Mouse (Mus musculus): ENCODE measurements at regions not wholly inside any gene's neighbourhood (a gene's known extent, or its start where the extent isn't known, plus 50 kb on each side); places are given as distances from the start of the nearest gene placed in this dataset.

- no peak for TF ChIP-seq POLR2A (IDR thresholded peaks at IDR 0.05; ENCODE audit: borderline replicate concordance, extremely low read depth, low read depth, low read length)
- no peak for TF ChIP-seq CTCF (IDR thresholded peaks at IDR 0.05; ENCODE audit: insufficient read depth, low read length)
- Histone ChIP-seq H3K4me3 (replicated peaks; ENCODE audit: extremely low read depth, low read depth, low read length) (no peak overlapping the region), H3K4me1 (ENCODE audit: control insufficient read depth, insufficient read depth, low read length) (no peaks in the 10 kb centered on the region)
- WGBS = 55% methylated on average over 2 of the region's 2 CpGs
- DNase-seq = no peak
Observed at GRCm38 (mm10) chr6:81562260-81562659, 361.2 kb upstream of the Gcfc2 start.

GRCm38 (mm10) chr6:81563192-81563591, 360.3 kb upstream of the Gcfc2 start:
- H3K4me1 ChIP-seq (ENCODE audit: control insufficient read depth, insufficient read depth, low read length) = no peaks in the 10 kb centered on the region
- H3K4me3 ChIP-seq (replicated peaks; ENCODE audit: extremely low read depth, low read depth, low read length) = no peak overlapping the region
- 65% methylated on average over 2 of the region's 2 CpGs for WGBS
- no peak for DNase-seq
- TF ChIP-seq CTCF (IDR thresholded peaks at IDR 0.05; ENCODE audit: insufficient read depth, low read length) = no peak
- TF ChIP-seq POLR2A (IDR thresholded peaks at IDR 0.05; ENCODE audit: borderline replicate concordance, extremely low read depth, low read depth, low read length) = no peak

- Histone ChIP-seq H3K4me3 (replicated peaks; ENCODE audit: extremely low read depth, low read depth, low read length) (no peak overlapping the region), H3K4me1 (ENCODE audit: control insufficient read depth, insufficient read depth, low read length) (no peaks in the 10 kb centered on the region)
- TF ChIP-seq CTCF (IDR thresholded peaks at IDR 0.05; ENCODE audit: insufficient read depth, low read length) (no peak), POLR2A (IDR thresholded peaks at IDR 0.05; ENCODE audit: borderline replicate concordance, extremely low read depth, low read depth, low read length) (no peak)
- no peak for DNase-seq
- WGBS = 54% methylated on average over 1 of the region's 1 CpGs
Observed at GRCm38 (mm10) chr6:81564295-81564694, 359.2 kb upstream of the Gcfc2 start.

- no peak for TF ChIP-seq CTCF (IDR thresholded peaks at IDR 0.05; ENCODE audit: insufficient read depth, low read length)
- no peak for TF ChIP-seq POLR2A (IDR thresholded peaks at IDR 0.05; ENCODE audit: borderline replicate concordance, extremely low read depth, low read depth, low read length)
- 90% methylated on average over 1 of the region's 1 CpGs for WGBS
- DNase-seq = no peak
Observed at GRCm38 (mm10) chr6:81586441-81587117, 336.9 kb upstream of the Gcfc2 start.

GRCm38 (mm10) chr6:81589727-81590126, 333.7 kb upstream of the Gcfc2 start:
- Histone ChIP-seq H3K4me3 (replicated peaks; ENCODE audit: extremely low read depth, low read depth, low read length) (no peak overlapping the region), H3K4me1 (ENCODE audit: control insufficient read depth, insufficient read depth, low read length) (no peaks in the 10 kb centered on the region)
- 69% methylated on average over 10 of the region's 10 CpGs for WGBS
- TF ChIP-seq POLR2A (IDR thresholded peaks at IDR 0.05; ENCODE audit: borderline replicate concordance, extremely low read depth, low read depth, low read length) (no peak), CTCF (IDR thresholded peaks at IDR 0.05; ENCODE audit: insufficient read depth, low read length) (no peak)
- DNase-seq = no peak

More at GRCm38 (mm10) chr6:81586441-81587117, 336.9 kb upstream of the Gcfc2 start:
- Histone ChIP-seq H3K4me3 (replicated peaks; ENCODE audit: extremely low read depth, low read depth, low read length) (no peak overlapping the region), H3K4me1 (ENCODE audit: control insufficient read depth, insufficient read depth, low read length) (no peaks in the 10 kb centered on the region)

GRCm38 (mm10) chr6:81595926-81596325, 327.5 kb upstream of the Gcfc2 start:
- WGBS = 75% methylated on average over 2 of the region's 2 CpGs
- DNase-seq = no peak
- Histone ChIP-seq H3K4me1 (ENCODE audit: control insufficient read depth, insufficient read depth, low read length) (no peaks in the 10 kb centered on the region), H3K4me3 (replicated peaks; ENCODE audit: extremely low read depth, low read depth, low read length) (no peak overlapping the region)
- no peak for TF ChIP-seq CTCF (IDR thresholded peaks at IDR 0.05; ENCODE audit: insufficient read depth, low read length)

GRCm38 (mm10) chr6:81608637-81609036, 314.8 kb upstream of the Gcfc2 start:
- H3K4me3 ChIP-seq (replicated peaks; ENCODE audit: extremely low read depth, low read depth, low read length) = no peak overlapping the region
- TF ChIP-seq POLR2A (IDR thresholded peaks at IDR 0.05; ENCODE audit: borderline replicate concordance, extremely low read depth, low read depth, low read length) = no peak
- no peak for TF ChIP-seq CTCF (IDR thresholded peaks at IDR 0.05; ENCODE audit: insufficient read depth, low read length)
- no peaks in the 10 kb centered on the region for H3K4me1 ChIP-seq (ENCODE audit: control insufficient read depth, insufficient read depth, low read length)
- WGBS = 30% methylated on average over 1 of the region's 1 CpGs
- DNase-seq = peak; percentile 6

- DNase-seq = no peak
- no peak overlapping the region for H3K4me3 ChIP-seq (replicated peaks; ENCODE audit: extremely low read depth, low read depth, low read length)
- no peak for TF ChIP-seq CTCF (IDR thresholded peaks at IDR 0.05; ENCODE audit: insufficient read depth, low read length)
- no peak for TF ChIP-seq POLR2A (IDR thresholded peaks at IDR 0.05; ENCODE audit: borderline replicate concordance, extremely low read depth, low read depth, low read length)
- no peaks in the 10 kb centered on the region for H3K4me1 ChIP-seq (ENCODE audit: control insufficient read depth, insufficient read depth, low read length)
- 73% methylated on average over 6 of the region's 6 CpGs for WGBS
Observed at GRCm38 (mm10) chr6:81611980-81612379, 311.5 kb upstream of the Gcfc2 start.

GRCm38 (mm10) chr6:81618018-81618417, 305.5 kb upstream of the Gcfc2 start:
- DNase-seq = no peak
- no peaks in the 10 kb centered on the region for H3K4me1 ChIP-seq (ENCODE audit: control insufficient read depth, insufficient read depth, low read length)
- TF ChIP-seq POLR2A (IDR thresholded peaks at IDR 0.05; ENCODE audit: borderline replicate concordance, extremely low read depth, low read depth, low read length) = no peak
- TF ChIP-seq CTCF (IDR thresholded peaks at IDR 0.05; ENCODE audit: insufficient read depth, low read length) = no peak
- 45% methylated on average over 2 of the region's 2 CpGs for WGBS
- H3K4me3 ChIP-seq (replicated peaks; ENCODE audit: extremely low read depth, low read depth, low read length) = no peak overlapping the region

GRCm38 (mm10) chr6:81621028-81621427, 302.4 kb upstream of the Gcfc2 start:
- no peak for DNase-seq
- no peak for TF ChIP-seq CTCF (IDR thresholded peaks at IDR 0.05; ENCODE audit: insufficient read depth, low read length)
- no peak for TF ChIP-seq POLR2A (IDR thresholded peaks at IDR 0.05; ENCODE audit: borderline replicate concordance, extremely low read depth, low read depth, low read length)
- H3K4me1 ChIP-seq (ENCODE audit: control insufficient read depth, insufficient read depth, low read length) = no peaks in the 10 kb centered on the region
- H3K4me3 ChIP-seq (replicated peaks; ENCODE audit: extremely low read depth, low read depth, low read length) = no peak overlapping the region
- WGBS = 91% methylated on average over 4 of the region's 4 CpGs

Data from lung, adult 2 months (tissue).